Mouse (Mus musculus): Measurements from ENCODE around the gene Hs3st6. TPM values are rescaled to one million over a fixed set of nuclear protein-coding genes. Genes with fewer than 3 reads are reported as not detected.

Gene Hs3st6
- polyA plus RNA-seq (2021; fragmentation: Nextera tagmentation): 0.54 and 0.67 TPM in 2 replicates
- long read RNA-seq, experiment 1, partial matches to known transcripts: 0 of 2 reads
- long read RNA-seq, experiment 1, other reads (novel, unspliced or antisense): 0 of 2 reads
- long read RNA-seq, experiment 2, partial matches to known transcripts: 0 of 1 reads
- long read RNA-seq, experiment 2, other reads (novel, unspliced or antisense): 1 of 1 reads

DNA sequence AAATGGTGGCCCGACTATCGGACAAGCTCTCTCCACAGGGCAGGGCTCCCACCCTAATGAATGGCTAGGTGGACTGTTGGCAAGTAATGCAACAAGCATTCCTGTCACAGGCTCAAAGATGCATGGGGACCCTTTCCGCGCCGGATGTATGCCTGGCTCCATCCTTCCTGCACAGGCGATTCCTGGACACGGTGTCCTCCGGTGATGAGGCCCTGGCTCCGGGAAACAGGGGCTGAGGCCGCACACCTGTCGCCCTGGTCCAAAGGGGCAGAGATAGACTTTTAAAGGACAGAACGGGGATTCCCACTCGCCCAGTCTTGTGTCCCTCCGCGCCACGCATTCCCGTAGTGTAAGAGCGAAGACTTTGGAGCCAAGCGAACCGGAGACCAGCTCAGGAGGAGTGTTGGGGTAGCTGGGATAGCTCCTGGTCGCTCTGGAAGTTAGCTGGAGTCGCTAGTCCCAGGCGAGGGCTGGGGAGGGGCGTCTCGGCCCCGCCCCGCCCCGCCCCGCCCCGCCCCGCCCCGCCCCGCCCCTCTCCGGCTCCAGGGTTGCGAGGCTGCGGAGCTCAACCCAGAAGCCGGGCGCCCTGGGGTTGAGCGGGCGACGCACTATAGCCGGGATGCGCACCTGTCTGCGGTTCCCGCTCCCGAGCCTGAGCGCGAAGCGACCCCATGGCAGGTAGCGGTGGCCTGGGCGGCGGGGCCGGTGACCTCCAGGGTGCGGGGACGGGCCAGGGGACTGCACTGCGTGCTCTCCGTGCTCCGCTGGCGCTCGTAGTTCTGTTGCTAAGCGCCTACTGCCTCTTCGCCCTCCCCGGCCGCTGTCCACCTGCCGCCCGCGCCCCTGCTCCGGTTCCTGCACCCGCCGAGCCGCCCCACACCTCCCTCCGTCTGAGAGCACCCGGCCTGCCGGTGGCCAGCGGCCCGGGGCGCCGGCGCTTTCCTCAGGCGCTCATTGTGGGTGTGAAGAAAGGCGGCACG, at the start of gene Hs3st6:
Hs3st6 (plus strand) TSS at position 574 of the 980 bp plus-strand sequence.

DNA sequence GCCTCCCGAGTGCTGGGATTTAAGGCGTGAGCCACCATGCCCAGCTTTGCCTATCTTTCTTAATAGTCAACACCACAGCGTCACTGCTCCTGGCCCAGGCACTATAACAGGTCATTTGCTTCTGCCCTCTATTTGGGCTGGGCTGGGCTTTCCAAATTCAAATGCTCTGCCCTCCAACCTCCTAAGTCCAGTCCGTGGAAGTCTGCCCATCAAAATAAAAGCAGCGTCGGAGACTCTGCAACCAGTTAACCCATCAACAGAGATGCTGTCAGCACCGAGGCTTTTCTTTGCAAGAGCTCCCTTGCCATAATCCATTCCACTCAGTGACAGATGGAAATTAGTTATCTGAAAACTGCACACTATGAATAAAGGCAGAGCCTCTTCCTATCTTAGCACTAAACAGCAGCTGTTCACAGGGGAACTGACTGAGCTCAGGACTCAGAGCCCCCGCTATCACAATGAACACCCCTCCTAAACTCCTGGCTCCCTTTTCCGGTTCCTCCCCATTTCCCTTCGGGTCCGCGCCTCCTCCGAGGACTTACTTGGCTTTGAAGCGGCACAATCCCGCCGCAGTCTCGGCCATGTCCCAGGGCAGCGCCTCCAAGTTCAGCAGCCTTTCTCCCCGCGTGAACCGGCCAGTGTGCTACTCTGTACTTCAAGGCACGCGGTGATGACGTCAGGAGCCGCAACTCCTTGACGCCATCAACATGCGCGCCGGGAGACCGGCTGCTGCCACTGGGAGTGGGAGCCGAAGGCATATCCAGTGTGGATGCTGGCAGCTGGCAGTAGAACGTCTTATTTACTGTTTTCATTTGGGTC, 45.6 kb upstream of the Hs3st6 start, which contains the start of gene Tbl3:
Tbl3 (minus strand) TSS at position 679 of the 819 bp plus-strand sequence.

DNA sequence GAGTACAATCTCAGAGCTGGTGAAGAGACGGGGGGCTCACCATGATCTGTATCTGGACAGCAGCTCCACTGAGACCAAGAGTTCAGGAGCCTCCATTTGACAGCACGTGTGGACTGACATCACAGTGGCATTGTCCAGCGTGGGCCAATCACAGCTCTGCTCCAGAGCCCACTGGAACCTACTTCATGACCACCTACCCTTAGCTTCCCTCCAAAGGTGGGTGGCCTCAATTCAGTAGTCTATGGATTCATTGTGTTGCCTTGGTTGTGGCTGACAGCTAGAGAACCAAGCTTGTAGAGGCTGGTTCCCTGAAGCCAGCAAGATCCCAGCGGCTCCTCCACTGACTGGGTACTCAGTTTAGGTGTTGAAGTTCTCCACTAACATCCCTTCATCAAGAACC, 34.8 kb upstream of the Hs3st6 start, which contains the start of the genes Rnf151 and Rps2:
Rnf151 (minus strand) TSS at position 121 of the 400 bp plus-strand sequence.
Rps2 (plus strand) TSS at position 174 of the 400 bp plus-strand sequence.

DNA sequence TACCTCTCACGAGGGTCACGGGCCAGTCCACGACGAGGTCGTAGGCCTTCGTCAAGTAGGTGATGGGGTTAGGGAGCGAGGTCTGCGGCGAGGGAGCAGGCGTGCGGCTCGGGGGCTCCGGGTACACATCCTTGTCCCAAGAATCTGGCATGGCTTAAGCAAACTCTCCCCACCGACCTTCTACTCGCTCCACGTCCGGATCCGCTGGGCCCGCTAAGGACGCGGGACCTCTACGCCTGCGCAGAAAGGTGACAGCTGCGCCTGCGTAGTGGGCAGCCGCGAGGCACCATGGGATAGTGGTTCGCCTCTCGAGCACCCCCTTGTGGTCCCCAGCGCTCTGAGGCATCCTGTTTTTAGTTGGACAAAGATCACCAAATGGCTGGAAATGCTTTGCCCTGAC, 28.6 kb upstream of the Hs3st6 start, which contains the start of gene Ndufb10:
Ndufb10 (minus strand) TSS at position 295 of the 400 bp plus-strand sequence.

GRCm38 (mm10) chr17:24727618-24728017, 25.2 kb upstream of the Hs3st6 start, which contains the start of gene Rpl3l:
Gene Rpl3l (plus strand): TSS chr17:24727820.

GRCm38 (mm10) chr17:24736330-24737051, 16.3 kb upstream of the Hs3st6 start, which contains the start of gene Msrb1:
Gene Msrb1 (plus strand): TSS chr17:24736642.

DNA sequence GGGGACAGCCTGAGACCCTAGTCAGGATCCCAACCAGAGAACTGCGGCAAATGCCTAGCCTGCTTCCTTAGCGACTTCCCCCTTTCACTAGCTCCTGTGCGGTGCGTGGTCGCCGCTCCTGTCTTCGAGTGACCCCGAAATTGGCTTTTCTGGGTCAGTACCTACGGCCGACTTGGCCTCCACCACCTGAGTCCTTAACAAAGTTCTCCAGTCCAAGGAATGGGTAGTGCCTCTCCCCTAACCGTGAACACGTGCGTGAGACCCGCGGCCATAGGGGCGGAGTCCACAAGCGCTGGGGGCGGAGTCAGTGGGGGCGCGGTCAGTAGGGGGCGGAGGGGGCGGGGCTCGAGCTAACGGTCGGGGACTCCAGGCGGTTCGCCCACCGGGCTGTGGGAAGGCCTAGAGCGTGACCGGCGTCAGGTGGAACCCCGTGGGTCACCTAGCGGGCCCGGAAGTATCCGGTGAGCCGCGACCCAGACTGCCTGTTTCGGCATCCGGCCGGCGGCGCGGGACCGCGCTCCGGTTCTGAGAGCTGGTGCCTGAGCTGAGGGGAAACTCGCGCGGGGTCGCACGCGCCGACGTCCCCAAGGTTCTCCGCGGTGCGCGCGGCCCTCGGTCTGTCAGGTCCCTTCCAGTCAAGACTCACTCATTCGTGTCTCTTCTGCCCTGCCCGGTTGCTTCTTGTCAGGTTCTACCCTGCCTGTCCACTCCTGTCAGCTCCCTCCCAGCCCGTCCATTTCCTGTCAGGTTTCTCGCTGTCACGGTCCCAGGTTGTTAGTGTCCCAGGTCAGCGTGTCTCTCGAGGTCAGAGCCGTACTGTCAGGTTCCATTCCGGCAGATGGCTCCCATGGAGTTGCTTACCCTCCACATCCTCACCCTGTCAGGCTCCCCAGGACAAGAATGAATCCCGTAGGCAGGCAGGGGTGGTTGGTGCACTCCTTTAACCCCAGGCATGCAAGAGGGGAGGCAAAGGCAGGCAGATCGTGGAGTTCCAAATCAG, 51.5 kb downstream of the Hs3st6 start, which contains the start of gene Meiob:
Meiob (plus strand) TSS at position 338 of the 1,000 bp plus-strand sequence.

Other genes with a start within 250 kb of the Hs3st6 start
- gene Traf7, start 225.1 kb upstream of the Hs3st6 start, polyA plus RNA-seq (2021; fragmentation: Nextera tagmentation): 17.9 and 20.8 TPM in 2 replicates
- gene Rab26, start 218.8 kb upstream of the Hs3st6 start, polyA plus RNA-seq (2021; fragmentation: Nextera tagmentation): 52.7 and 57.7 TPM in 2 replicates
- gene Pkd1, start 203.2 kb upstream of the Hs3st6 start, polyA plus RNA-seq (2021; fragmentation: Nextera tagmentation): 8.1 and 9.0 TPM in 2 replicates
- gene Tsc2, start 120.4 kb upstream of the Hs3st6 start, polyA plus RNA-seq (2021; fragmentation: Nextera tagmentation): 85.0 and 101 TPM in 2 replicates
- gene Nthl1, start 120.3 kb upstream of the Hs3st6 start, polyA plus RNA-seq (2021; fragmentation: Nextera tagmentation): 6.2 and 6.5 TPM in 2 replicates
- 41.7 and 49.7 TPM in 2 replicates for gene Slc9a3r2, start 102.7 kb upstream of the Hs3st6 start, polyA plus RNA-seq (2021; fragmentation: Nextera tagmentation)
- gene Npw, start 94.5 kb upstream of the Hs3st6 start, polyA plus RNA-seq (2021; fragmentation: Nextera tagmentation): 1.2 TPM in 2 replicates
- 0.99 and 1.2 TPM in 2 replicates for gene Zfp598, start 83.3 kb upstream of the Hs3st6 start, polyA plus RNA-seq (2021; fragmentation: Nextera tagmentation)
- 304 and 365 TPM in 2 replicates for gene Syngr3, start 63.0 kb upstream of the Hs3st6 start, polyA plus RNA-seq (2021; fragmentation: Nextera tagmentation)
- 30.7 and 34.3 TPM in 2 replicates for gene Gfer, start 56.8 kb upstream of the Hs3st6 start, polyA plus RNA-seq (2021; fragmentation: Nextera tagmentation)
- gene Noxo1, start 56.8 kb upstream of the Hs3st6 start, polyA plus RNA-seq (2021; fragmentation: Nextera tagmentation): 0.87 and 0.93 TPM in 2 replicates
- gene Tbl3, start 45.3 kb upstream of the Hs3st6 start, polyA plus RNA-seq (2021; fragmentation: Nextera tagmentation): 23.2 and 24.5 TPM in 2 replicates
- not detected in 2 replicates for gene Rnf151, start 34.9 kb upstream of the Hs3st6 start, polyA plus RNA-seq (2021; fragmentation: Nextera tagmentation)
- 1,412 and 1,765 TPM in 2 replicates for gene Rps2, start 34.9 kb upstream of the Hs3st6 start, polyA plus RNA-seq (2021; fragmentation: Nextera tagmentation)
- 1,096 and 1,134 TPM in 2 replicates for gene Ndufb10, start 28.5 kb upstream of the Hs3st6 start, polyA plus RNA-seq (2021; fragmentation: Nextera tagmentation)
- gene Rpl3l, start 25.2 kb upstream of the Hs3st6 start, polyA plus RNA-seq (2021; fragmentation: Nextera tagmentation): 0.50 TPM in 1 of 2 replicates, not detected in the other
- 9.1 and 9.3 TPM in 2 replicates for gene Msrb1, start 16.3 kb upstream of the Hs3st6 start, polyA plus RNA-seq (2021; fragmentation: Nextera tagmentation)
- gene Meiob, start 51.3 kb downstream of the Hs3st6 start, polyA plus RNA-seq (2021; fragmentation: Nextera tagmentation): not detected in 2 replicates
- 305 and 325 TPM in 2 replicates for gene Hagh, start 87.2 kb downstream of the Hs3st6 start, polyA plus RNA-seq (2021; fragmentation: Nextera tagmentation)
- 25.1 and 25.5 TPM in 2 replicates for gene Fahd1, start 97.4 kb downstream of the Hs3st6 start, polyA plus RNA-seq (2021; fragmentation: Nextera tagmentation)
- gene Igfals, start 113.0 kb downstream of the Hs3st6 start, polyA plus RNA-seq (2021; fragmentation: Nextera tagmentation): 0.20 TPM in 1 of 2 replicates, not detected in the other
- gene Nubp2, start 133.4 kb downstream of the Hs3st6 start, polyA plus RNA-seq (2021; fragmentation: Nextera tagmentation): 54.0 and 61.7 TPM in 2 replicates
- gene Spsb3, start 133.7 kb downstream of the Hs3st6 start, polyA plus RNA-seq (2021; fragmentation: Nextera tagmentation): 82.3 and 84.0 TPM in 2 replicates
- 15.7 and 16.4 TPM in 2 replicates for gene Eme2, start 142.1 kb downstream of the Hs3st6 start, polyA plus RNA-seq (2021; fragmentation: Nextera tagmentation)
- 173 and 187 TPM in 2 replicates for gene Mrps34, start 142.1 kb downstream of the Hs3st6 start, polyA plus RNA-seq (2021; fragmentation: Nextera tagmentation)
- 121 and 122 TPM in 2 replicates for gene Nme3, start 143.5 kb downstream of the Hs3st6 start, polyA plus RNA-seq (2021; fragmentation: Nextera tagmentation)
- 52.4 and 55.8 TPM in 2 replicates for gene Mapk8ip3, start 184.0 kb downstream of the Hs3st6 start, polyA plus RNA-seq (2021; fragmentation: Nextera tagmentation)
- 4.7 and 5.9 TPM in 2 replicates for gene Jpt2, start 207.7 kb downstream of the Hs3st6 start, polyA plus RNA-seq (2021; fragmentation: Nextera tagmentation)